Mouse (Mus musculus) ES-Bruce4 (cell line): ENCODE data around the gene Pnmal1. TPM values are rescaled to one million over a fixed set of nuclear protein-coding genes. Genes with fewer than 3 reads are reported as not detected.

Source experiments
- H3K27ac ChIP-seq: 2 replicates; pipeline ENCODE4 v1.5.1; 2012; ENCODE audit warnings: low read length, inconsistent platforms; ENCODE audit not compliant: insufficient read depth
- H3K27me3 ChIP-seq: 2 replicates; pipeline ENCODE4 v1.6.1; 2012; ENCODE audit warnings: mild to moderate bottlenecking, low read length, inconsistent platforms; ENCODE audit not compliant: control insufficient read depth, poor library complexity, insufficient read depth, severe bottlenecking
- H3K36me3 ChIP-seq: 2 replicates; pipeline ENCODE4 v1.6.1; 2012; ENCODE audit warnings: inconsistent platforms, mild to moderate bottlenecking, low read length, moderate library complexity; ENCODE audit not compliant: control insufficient read depth, poor library complexity, insufficient read depth, severe bottlenecking
- H3K4me1 ChIP-seq: one replicate; pipeline ENCODE4 v1.8.1; 2011; ENCODE audit warnings: low read length; ENCODE audit not compliant: control insufficient read depth, insufficient read depth
- H3K4me3 ChIP-seq: 2 replicates; pipeline ENCODE4 v1.5.1; 2011; ENCODE audit warnings: low read depth, mild to moderate bottlenecking, low read length
- H3K9ac ChIP-seq: 2 replicates; pipeline ENCODE4 v1.6.1; 2012; ENCODE audit warnings: low read depth, mild to moderate bottlenecking, inconsistent platforms; ENCODE audit not compliant: poor library complexity, severe bottlenecking
- H3K9me3 ChIP-seq: replicated peaks from 2 replicates; pipeline ENCODE4 v1.6.1; 2012; ENCODE audit warnings: mild to moderate bottlenecking, low read length, inconsistent platforms; ENCODE audit not compliant: control insufficient read depth, poor library complexity, insufficient read depth, severe bottlenecking
- CTCF ChIP-seq: IDR thresholded peaks from one replicate; pipeline ENCODE4 v1.8.1; 2011; ENCODE audit warnings: low read depth, low read length
- EP300 ChIP-seq: IDR thresholded peaks from 2 replicates; pipeline ENCODE4 v1.6.1; 2011; ENCODE audit warnings: low read depth, low read length; ENCODE audit not compliant: insufficient read depth
- POLR2A ChIP-seq: IDR thresholded peaks from one replicate; pipeline ENCODE4 v1.8.1; 2011; ENCODE audit warnings: low read length; ENCODE audit not compliant: insufficient read depth
- polyA plus RNA-seq: library from polyadenylated mRNA; stranded (reverse); fragments of >200 nt; gene quantifications from 2 replicates; pipeline ENCODE4 v1.2.4, GENCODE M21; 2011; ENCODE audit warnings: low read depth; ENCODE audit not compliant: missing spikeins, insufficient read depth, insufficient read length

Gene Pnmal1
- polyA plus RNA-seq, 1 experiment = not detected

- TF ChIP-seq POLR2A = no peak
- no peak for TF ChIP-seq EP300
- TF ChIP-seq CTCF = no peak
- no peak overlapping the region for H3K27ac ChIP-seq
- H3K9me3 ChIP-seq = no peaks in the 10 kb centered on the region
- H3K4me1 ChIP-seq = no peaks in the 10 kb centered on the region
- H3K36me3 ChIP-seq = peaks cover 17% of the 10 kb centered on the region
- no peaks in the 10 kb centered on the region for H3K27me3 ChIP-seq
- no peak overlapping the region for H3K4me3 ChIP-seq
- H3K9ac ChIP-seq = no peak overlapping the region
Observed at GRCm38 (mm10) chr7:16914453-16915343, 44.8 kb upstream of the Pnmal1 start.

- peaks cover 2% of the 10 kb centered on the region for H3K4me1 ChIP-seq
- no peak for TF ChIP-seq POLR2A
- no peak for TF ChIP-seq CTCF
- TF ChIP-seq EP300 = no peak
- H3K27me3 ChIP-seq = no peaks in the 10 kb centered on the region
- no peak overlapping the region for H3K4me3 ChIP-seq
- no peak overlapping the region for H3K9ac ChIP-seq
- peaks cover 17% of the 10 kb centered on the region for H3K36me3 ChIP-seq
- H3K9me3 ChIP-seq = no peaks in the 10 kb centered on the region
- no peak overlapping the region for H3K27ac ChIP-seq
Observed at GRCm38 (mm10) chr7:16915461-16916340, 43.8 kb upstream of the Pnmal1 start.

- H3K27me3 ChIP-seq = no peaks in the 10 kb centered on the region
- peaks cover 4% of the 10 kb centered on the region for H3K4me1 ChIP-seq
- H3K9me3 ChIP-seq = no peaks in the 10 kb centered on the region
- TF ChIP-seq CTCF (no peak), EP300 (no peak), POLR2A (no peak)
- H3K27ac ChIP-seq = no peak overlapping the region
- peaks cover 17% of the 10 kb centered on the region for H3K36me3 ChIP-seq
- no peak overlapping the region for H3K9ac ChIP-seq
- H3K4me3 ChIP-seq = no peak overlapping the region
Observed at GRCm38 (mm10) chr7:16916342-16917265, 42.9 kb upstream of the Pnmal1 start.

- no peak overlapping the region for H3K9ac ChIP-seq
- H3K9me3 ChIP-seq = no peaks in the 10 kb centered on the region
- H3K4me1 ChIP-seq = peaks cover 4% of the 10 kb centered on the region
- H3K36me3 ChIP-seq = peaks cover 17% of the 10 kb centered on the region
- H3K27me3 ChIP-seq = no peaks in the 10 kb centered on the region
- no peak overlapping the region for H3K4me3 ChIP-seq
- H3K27ac ChIP-seq = no peak overlapping the region
- TF ChIP-seq POLR2A = no peak
- TF ChIP-seq EP300 = no peak
- no peak for TF ChIP-seq CTCF
Observed at GRCm38 (mm10) chr7:16917447-16917846, 42.0 kb upstream of the Pnmal1 start.

GRCm38 (mm10) chr7:16918014-16918413 is 41.5 kb upstream of the Pnmal1 start:
- Histone ChIP-seq H3K4me3 (no peak overlapping the region), H3K36me3 (peaks cover 17% of the 10 kb centered on the region), H3K9me3 (no peaks in the 10 kb centered on the region), H3K4me1 (peaks cover 4% of the 10 kb centered on the region), H3K27me3 (no peaks in the 10 kb centered on the region), H3K27ac (no peak overlapping the region), H3K9ac (no peak overlapping the region)
- TF ChIP-seq CTCF (no peak), EP300 (no peak), POLR2A (no peak)
